Mouse (Mus musculus): Measurements from ENCODE around the gene Epb41l5. TPM values are rescaled to one million over a fixed set of nuclear protein-coding genes. Genes with fewer than 3 reads are reported as not detected.

Epb41l5 gene
- polyA plus RNA-seq (2015; fragmentation: Nextera tagmentation; extraction: Ambion mirVana) = 17.1 and 26.0 TPM in 2 replicates

- Histone ChIP-seq H3K27me3 (replicated peaks) (no peaks in the 10 kb centered on the region), H3K4me3 (replicated peaks) (peak within 1 kb of the TSS; percentile 86), H3K9me3 (replicated peaks) (no peaks in the 10 kb centered on the region), H3K4me1 (peaks cover 11% of the 10 kb centered on the region), H3K36me3 (no peaks in the 10 kb centered on the region), H3K27ac (replicated peaks) (peak within 1 kb of the TSS; percentile 85), H3K9ac (replicated peaks) (peak within 1 kb of the TSS; percentile 65), H3K4me2 (peak within 1 kb of the TSS; percentile 75)
- WGBS = under 1% methylated on average over 86 of the region's 86 CpGs
- peak; percentile 95 for ATAC-seq (ENCODE audit: low FRiP score)
Measured at GRCm38 (mm10) chr1:119648205-119649111, at the start of gene Epb41l5. TSS of gene Epb41l5 (minus strand) at chr1:119649000.

GRCm38 (mm10) chr1:119696860-119697259 lies 48.1 kb upstream of the Epb41l5 start:
- H3K9me3 ChIP-seq (replicated peaks) = no peaks in the 10 kb centered on the region
- H3K27ac ChIP-seq (replicated peaks) = no peak overlapping the region
- 95% methylated on average over 1 of the region's 1 CpGs for WGBS
- no peaks in the 10 kb centered on the region for H3K27me3 ChIP-seq (replicated peaks)
- H3K36me3 ChIP-seq = peaks cover 17% of the 10 kb centered on the region
- H3K4me3 ChIP-seq (replicated peaks) = no peak overlapping the region
- H3K4me2 ChIP-seq = no peak overlapping the region
- H3K4me1 ChIP-seq = no peaks in the 10 kb centered on the region
- no peak for ATAC-seq (ENCODE audit: low FRiP score)
- no peak overlapping the region for H3K9ac ChIP-seq (replicated peaks)

- Histone ChIP-seq H3K4me3 (replicated peaks) (no peak overlapping the region), H3K9ac (replicated peaks) (no peak overlapping the region), H3K4me1 (no peaks in the 10 kb centered on the region), H3K36me3 (peaks cover 6% of the 10 kb centered on the region), H3K27ac (replicated peaks) (no peak overlapping the region), H3K4me2 (no peak overlapping the region), H3K9me3 (replicated peaks) (no peaks in the 10 kb centered on the region), H3K27me3 (replicated peaks) (no peaks in the 10 kb centered on the region)
- 91% methylated on average over 3 of the region's 3 CpGs for WGBS
- no peak for ATAC-seq (ENCODE audit: low FRiP score)
Measured at GRCm38 (mm10) chr1:119685773-119686558, 37.2 kb upstream of the Epb41l5 start.

- Histone ChIP-seq H3K27ac (replicated peaks) (no peak overlapping the region), H3K27me3 (replicated peaks) (no peaks in the 10 kb centered on the region), H3K9ac (replicated peaks) (no peak overlapping the region), H3K4me1 (no peaks in the 10 kb centered on the region), H3K36me3 (peaks cover 11% of the 10 kb centered on the region), H3K9me3 (replicated peaks) (no peaks in the 10 kb centered on the region), H3K4me3 (replicated peaks) (no peak overlapping the region), H3K4me2 (no peak overlapping the region)
- ATAC-seq (ENCODE audit: low FRiP score) = no peak
- 72% methylated on average over 2 of the region's 2 CpGs for WGBS
Measured at GRCm38 (mm10) chr1:119681663-119682213, 32.9 kb upstream of the Epb41l5 start.

- H3K9ac ChIP-seq (replicated peaks) = no peak overlapping the region
- H3K9me3 ChIP-seq (replicated peaks) = no peaks in the 10 kb centered on the region
- no peak overlapping the region for H3K4me2 ChIP-seq
- H3K27me3 ChIP-seq (replicated peaks) = no peaks in the 10 kb centered on the region
- peaks cover 11% of the 10 kb centered on the region for H3K36me3 ChIP-seq
- no peak overlapping the region for H3K27ac ChIP-seq (replicated peaks)
- 75% methylated on average over 1 of the region's 1 CpGs for WGBS
- no peak for ATAC-seq (ENCODE audit: low FRiP score)
- no peak overlapping the region for H3K4me3 ChIP-seq (replicated peaks)
- H3K4me1 ChIP-seq = no peaks in the 10 kb centered on the region
Measured at GRCm38 (mm10) chr1:119674984-119675383, 26.2 kb upstream of the Epb41l5 start.

GRCm38 (mm10) chr1:119666904-119667303 lies 18.1 kb upstream of the Epb41l5 start:
- ATAC-seq (ENCODE audit: low FRiP score) = no peak
- no peaks in the 10 kb centered on the region for H3K9me3 ChIP-seq (replicated peaks)
- no peak overlapping the region for H3K27ac ChIP-seq (replicated peaks)
- no peaks in the 10 kb centered on the region for H3K4me1 ChIP-seq
- WGBS = 91% methylated on average over 7 of the region's 7 CpGs
- H3K9ac ChIP-seq (replicated peaks) = no peak overlapping the region
- peaks cover 4% of the 10 kb centered on the region for H3K36me3 ChIP-seq
- H3K4me3 ChIP-seq (replicated peaks) = no peak overlapping the region
- no peak overlapping the region for H3K4me2 ChIP-seq
- no peaks in the 10 kb centered on the region for H3K27me3 ChIP-seq (replicated peaks)

GRCm38 (mm10) chr1:119654307-119654706 lies 5.5 kb upstream of the Epb41l5 start:
- ATAC-seq (ENCODE audit: low FRiP score) = no peak
- H3K4me1 ChIP-seq = peaks cover under 1% of the 10 kb centered on the region; the same call in 1 of the 2 replicates
- no peak overlapping the region for H3K9ac ChIP-seq (replicated peaks)
- no peaks in the 10 kb centered on the region for H3K27me3 ChIP-seq (replicated peaks)
- H3K4me3 ChIP-seq (replicated peaks) = no peak overlapping the region
- H3K27ac ChIP-seq (replicated peaks) = no peak overlapping the region
- WGBS = 88% methylated on average over 2 of the region's 2 CpGs
- no peaks in the 10 kb centered on the region for H3K36me3 ChIP-seq
- no peak overlapping the region for H3K4me2 ChIP-seq
- no peaks in the 10 kb centered on the region for H3K9me3 ChIP-seq (replicated peaks)

GRCm38 (mm10) chr1:119650386-119650785 lies 1.6 kb upstream of the Epb41l5 start:
- H3K4me1 ChIP-seq = peaks cover 11% of the 10 kb centered on the region
- no peak overlapping the region for H3K4me2 ChIP-seq
- WGBS = 76% methylated on average over 5 of the region's 5 CpGs
- no peaks in the 10 kb centered on the region for H3K9me3 ChIP-seq (replicated peaks)
- no peak overlapping the region for H3K9ac ChIP-seq (replicated peaks)
- H3K36me3 ChIP-seq = no peaks in the 10 kb centered on the region
- no peak for ATAC-seq (ENCODE audit: low FRiP score)
- no peak overlapping the region for H3K27ac ChIP-seq (replicated peaks)
- H3K27me3 ChIP-seq (replicated peaks) = no peaks in the 10 kb centered on the region
- no peak overlapping the region for H3K4me3 ChIP-seq (replicated peaks)

- H3K4me3 ChIP-seq (replicated peaks) = no peak overlapping the region
- H3K4me1 ChIP-seq = peaks cover 11% of the 10 kb centered on the region
- no peak for ATAC-seq (ENCODE audit: low FRiP score)
- WGBS = 83% methylated on average over 2 of the region's 2 CpGs
- H3K4me2 ChIP-seq = no peak overlapping the region
- H3K27me3 ChIP-seq (replicated peaks) = no peaks in the 10 kb centered on the region
- no peak overlapping the region for H3K27ac ChIP-seq (replicated peaks)
- no peak overlapping the region for H3K9ac ChIP-seq (replicated peaks)
- no peaks in the 10 kb centered on the region for H3K36me3 ChIP-seq
- H3K9me3 ChIP-seq (replicated peaks) = no peaks in the 10 kb centered on the region
Measured at GRCm38 (mm10) chr1:119649627-119650026, 827 bp upstream of the Epb41l5 start.

- no peak overlapping the region for H3K9ac ChIP-seq (replicated peaks)
- H3K4me1 ChIP-seq = peaks cover 11% of the 10 kb centered on the region
- no peak overlapping the region for H3K4me2 ChIP-seq
- no peak for ATAC-seq (ENCODE audit: low FRiP score)
- H3K27me3 ChIP-seq (replicated peaks) = no peaks in the 10 kb centered on the region
- 79% methylated on average over 2 of the region's 2 CpGs for WGBS
- H3K27ac ChIP-seq (replicated peaks) = no peak overlapping the region
- H3K4me3 ChIP-seq (replicated peaks) = no peak overlapping the region
- H3K9me3 ChIP-seq (replicated peaks) = no peaks in the 10 kb centered on the region
- H3K36me3 ChIP-seq = no peaks in the 10 kb centered on the region
Measured at GRCm38 (mm10) chr1:119646356-119646755, 2.4 kb downstream of the Epb41l5 start.

GRCm38 (mm10) chr1:119642367-119642766 lies 6.4 kb downstream of the Epb41l5 start:
- Histone ChIP-seq H3K4me1 (no peaks in the 10 kb centered on the region; the same call in 1 of the 2 replicates), H3K4me2 (no peak overlapping the region), H3K4me3 (replicated peaks) (no peak overlapping the region), H3K9me3 (replicated peaks) (no peaks in the 10 kb centered on the region), H3K9ac (replicated peaks) (no peak overlapping the region), H3K27me3 (replicated peaks) (no peaks in the 10 kb centered on the region), H3K36me3 (no peaks in the 10 kb centered on the region), H3K27ac (replicated peaks) (no peak overlapping the region)
- ATAC-seq (ENCODE audit: low FRiP score) = no peak
- WGBS = 64% methylated on average over 12 of the region's 12 CpGs
